Mouse (Mus musculus) myocyte (in vitro differentiated cells): ENCODE measurements at regions not wholly inside any gene's neighbourhood (a gene's known extent, or its start where the extent isn't known, plus 50 kb on each side); places are given as distances from the start of the nearest gene placed in this dataset.

Experiments used
- CEBPB ChIP-seq: IDR thresholded peaks from 2 replicates; pipeline ENCODE4 v1.6.1; 2011; ENCODE audit warnings: mild to moderate bottlenecking, moderate library complexity; ENCODE audit not compliant: poor library complexity, insufficient read depth, severe bottlenecking
- E2F4 ChIP-seq: IDR thresholded peaks from one replicate; pipeline ENCODE4 v1.6.1; 2011; ENCODE audit warnings: mild to moderate bottlenecking, control low read depth, moderate library complexity; ENCODE audit not compliant: insufficient read depth
- MAX ChIP-seq: IDR thresholded peaks from one replicate; pipeline ENCODE4 v1.6.1; 2011; ENCODE audit warnings: low read depth, mild to moderate bottlenecking, control low read depth
- MYOG ChIP-seq, 3 experiments: IDR thresholded peaks; one replicate each; pipeline ENCODE4 v1.6.1; 2011; ENCODE audit warnings: control low read depth in 2 of 3, low read depth in 2 of 3, mild to moderate bottlenecking in 2 of 3; ENCODE audit not compliant: insufficient read length in 2 of 3, control insufficient read depth in 1 of 3, insufficient read depth in 1 of 3
- POLR2A ChIP-seq: IDR thresholded peaks from one replicate; pipeline ENCODE4 v1.6.1; 2011; ENCODE audit warnings: low read depth, mild to moderate bottlenecking, control low read depth, moderate library complexity; ENCODE audit not compliant: insufficient read length
- POLR2AphosphoS2 ChIP-seq: IDR thresholded peaks from one replicate; pipeline ENCODE4 v1.6.1; 2011; ENCODE audit warnings: low read depth, control low read depth; ENCODE audit not compliant: insufficient read length
- REST ChIP-seq: IDR thresholded peaks from one replicate; pipeline ENCODE4 v1.6.1; 2011; ENCODE audit warnings: mild to moderate bottlenecking, control low read depth, moderate library complexity; ENCODE audit not compliant: insufficient read depth, insufficient read length
- SRF ChIP-seq: IDR thresholded peaks from one replicate; pipeline ENCODE4 v1.6.1; 2011; ENCODE audit warnings: low read depth; ENCODE audit not compliant: control insufficient read depth, insufficient read length
- TCF12 ChIP-seq: IDR thresholded peaks from one replicate; pipeline ENCODE4 v1.6.1; 2011; ENCODE audit warnings: mild to moderate bottlenecking, control low read depth; ENCODE audit not compliant: poor library complexity, insufficient read depth, severe bottlenecking
- USF1 ChIP-seq: IDR thresholded peaks from one replicate; pipeline ENCODE4 v1.6.1; 2011; ENCODE audit warnings: low read depth, mild to moderate bottlenecking, control low read depth, moderate library complexity

GRCm38 (mm10) chr5:74800351-74800750 lies 97.6 kb upstream of the Lnx1 start:
- TF ChIP-seq POLR2A = no peak
- TF ChIP-seq USF1 = no peak
- no peak for TF ChIP-seq MAX
- no peak for TF ChIP-seq CEBPB
- no peak for TF ChIP-seq E2F4
- no peak for TF ChIP-seq MYOG (IDR thresholded peaks at IDR 0.05; ENCODE audit: control insufficient read depth in 1 of 3, insufficient read depth in 1 of 3, insufficient read length in 2 of 3, low read depth in 2 of 3)
- no peak for TF ChIP-seq SRF
- no peak for TF ChIP-seq REST
- TF ChIP-seq TCF12 = no peak
- no peak for TF ChIP-seq POLR2AphosphoS2
